Mouse (Mus musculus): ENCODE measurements around the gene Cdkn1b. TPM values are rescaled to one million over a fixed set of nuclear protein-coding genes. Genes with fewer than 3 reads are reported as not detected.

Gene Cdkn1b
- polyA plus RNA-seq, 1 experiment from 2014 or later = 16.1 TPM

- Histone ChIP-seq H3K36me3 (ENCODE audit: control insufficient read depth, insufficient read depth, low read length) (no peaks in the 10 kb centered on the region), H3K4me2 (ENCODE audit: low read depth, severe bottlenecking) (no peak overlapping the region), H3K9ac (ENCODE audit: low read length) (no peak overlapping the region), H3K4me3 (ENCODE audit: low read depth, low read length) (no peak overlapping the region), H3K9me3 (ENCODE audit: control insufficient read depth, low read length) (no peaks in the 10 kb centered on the region), H3K27ac (replicated peaks; ENCODE audit: low read depth, low read length) (no peak overlapping the region), H3K27me3 (ENCODE audit: control insufficient read depth, insufficient read depth, low read length) (no peaks in the 10 kb centered on the region), H3K4me1 (ENCODE audit: control insufficient read depth, insufficient read depth, low read length) (0 out of 2 replicates have a peak, but pooled peaks cover 3% of the 10 kb centered on the region)
- no peak for DNase-seq (ENCODE audit: low spot score)
- 86% methylated on average over 4 of the region's 4 CpGs for WGBS
- ATAC-seq (ENCODE audit: insufficient number of reproducible peaks, low FRiP score, low TSS enrichment, low read depth) = no peak
Observed at GRCm38 (mm10) chr6:134883661-134884060, 36.5 kb upstream of the Cdkn1b start.

DNA sequence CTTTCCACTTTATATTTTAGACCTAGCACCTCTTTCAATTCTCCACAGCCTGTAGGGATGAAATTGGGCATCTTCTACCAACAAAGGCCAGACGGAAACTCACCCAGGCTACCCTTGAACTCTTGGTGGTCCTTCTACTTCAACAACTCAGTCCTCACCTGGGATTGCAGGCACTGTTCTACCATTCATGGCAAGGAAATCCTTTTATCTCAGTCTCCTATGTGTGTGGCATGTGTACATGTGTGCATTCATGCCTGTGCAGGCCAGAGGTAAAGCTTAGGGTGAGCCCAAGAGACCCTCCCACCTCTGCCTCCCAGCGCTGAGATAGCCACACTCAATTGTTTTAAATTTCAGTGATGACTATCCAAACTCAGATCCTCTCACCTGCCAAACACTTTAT is 34.7 kb upstream of the Cdkn1b start:
- H3K27ac ChIP-seq (replicated peaks; ENCODE audit: low read depth, low read length) = no peak overlapping the region
- 0 out of 2 replicates have a peak, but pooled peaks cover 3% of the 10 kb centered on the region for H3K4me1 ChIP-seq (ENCODE audit: control insufficient read depth, insufficient read depth, low read length)
- no peak overlapping the region for H3K9ac ChIP-seq (ENCODE audit: low read length)
- DNase-seq (ENCODE audit: low spot score) (no peak), ATAC-seq (ENCODE audit: insufficient number of reproducible peaks, low FRiP score, low TSS enrichment, low read depth) (no peak)
- no peaks in the 10 kb centered on the region for H3K9me3 ChIP-seq (ENCODE audit: control insufficient read depth, low read length)
- H3K36me3 ChIP-seq (ENCODE audit: control insufficient read depth, insufficient read depth, low read length) = no peaks in the 10 kb centered on the region
- H3K4me3 ChIP-seq (ENCODE audit: low read depth, low read length) = no peak overlapping the region
- H3K4me2 ChIP-seq (ENCODE audit: low read depth, severe bottlenecking) = no peak overlapping the region
- no peaks in the 10 kb centered on the region for H3K27me3 ChIP-seq (ENCODE audit: control insufficient read depth, insufficient read depth, low read length)
- 92% methylated on average over 2 of the region's 2 CpGs for WGBS

DNA sequence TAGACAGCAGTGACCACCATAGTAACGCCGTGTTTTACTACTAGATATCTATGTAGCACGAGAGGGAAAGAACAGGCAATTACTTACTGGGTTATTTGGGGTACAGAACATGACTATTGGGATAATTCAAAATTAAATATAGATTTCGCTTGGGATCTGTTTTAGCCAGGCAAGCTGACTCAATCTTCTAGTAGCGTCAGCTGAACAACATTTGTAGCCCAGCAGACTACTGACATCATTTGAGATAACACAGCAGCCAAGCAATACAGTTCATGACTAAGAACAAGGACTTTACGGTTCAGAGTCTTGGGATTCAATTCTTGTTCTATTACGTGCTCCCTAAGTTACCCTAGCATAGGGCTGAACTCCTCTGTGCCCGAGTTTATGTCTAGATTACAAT is 33.7 kb upstream of the Cdkn1b start:
- 87% methylated on average over 8 of the region's 8 CpGs for WGBS
- Histone ChIP-seq H3K4me3 (ENCODE audit: low read depth, low read length) (no peak overlapping the region), H3K27me3 (ENCODE audit: control insufficient read depth, insufficient read depth, low read length) (no peaks in the 10 kb centered on the region), H3K9me3 (ENCODE audit: control insufficient read depth, low read length) (no peaks in the 10 kb centered on the region), H3K36me3 (ENCODE audit: control insufficient read depth, insufficient read depth, low read length) (no peaks in the 10 kb centered on the region), H3K9ac (ENCODE audit: low read length) (no peak overlapping the region), H3K4me1 (ENCODE audit: control insufficient read depth, insufficient read depth, low read length) (0 out of 2 replicates have a peak, but pooled peaks cover 3% of the 10 kb centered on the region), H3K4me2 (ENCODE audit: low read depth, severe bottlenecking) (no peak overlapping the region), H3K27ac (replicated peaks; ENCODE audit: low read depth, low read length) (no peak overlapping the region)
- ATAC-seq (ENCODE audit: insufficient number of reproducible peaks, low FRiP score, low TSS enrichment, low read depth) = no peak
- DNase-seq (ENCODE audit: low spot score) = no peak

- no peak overlapping the region for H3K27ac ChIP-seq (replicated peaks; ENCODE audit: low read depth, low read length)
- no peak overlapping the region for H3K4me3 ChIP-seq (ENCODE audit: low read depth, low read length)
- H3K36me3 ChIP-seq (ENCODE audit: control insufficient read depth, insufficient read depth, low read length) = no peaks in the 10 kb centered on the region
- 0 out of 2 replicates have a peak, but pooled peaks cover 3% of the 10 kb centered on the region for H3K4me1 ChIP-seq (ENCODE audit: control insufficient read depth, insufficient read depth, low read length)
- WGBS = 44% methylated on average over 5 of the region's 5 CpGs
- ATAC-seq (ENCODE audit: insufficient number of reproducible peaks, low FRiP score, low TSS enrichment, low read depth) (no peak), DNase-seq (ENCODE audit: low spot score) (no peak)
- H3K27me3 ChIP-seq (ENCODE audit: control insufficient read depth, insufficient read depth, low read length) = no peaks in the 10 kb centered on the region
- H3K9ac ChIP-seq (ENCODE audit: low read length) = no peak overlapping the region
- no peak overlapping the region for H3K4me2 ChIP-seq (ENCODE audit: low read depth, severe bottlenecking)
- H3K9me3 ChIP-seq (ENCODE audit: control insufficient read depth, low read length) = no peaks in the 10 kb centered on the region
Observed at GRCm38 (mm10) chr6:134887008-134887407, 33.2 kb upstream of the Cdkn1b start.

DNA sequence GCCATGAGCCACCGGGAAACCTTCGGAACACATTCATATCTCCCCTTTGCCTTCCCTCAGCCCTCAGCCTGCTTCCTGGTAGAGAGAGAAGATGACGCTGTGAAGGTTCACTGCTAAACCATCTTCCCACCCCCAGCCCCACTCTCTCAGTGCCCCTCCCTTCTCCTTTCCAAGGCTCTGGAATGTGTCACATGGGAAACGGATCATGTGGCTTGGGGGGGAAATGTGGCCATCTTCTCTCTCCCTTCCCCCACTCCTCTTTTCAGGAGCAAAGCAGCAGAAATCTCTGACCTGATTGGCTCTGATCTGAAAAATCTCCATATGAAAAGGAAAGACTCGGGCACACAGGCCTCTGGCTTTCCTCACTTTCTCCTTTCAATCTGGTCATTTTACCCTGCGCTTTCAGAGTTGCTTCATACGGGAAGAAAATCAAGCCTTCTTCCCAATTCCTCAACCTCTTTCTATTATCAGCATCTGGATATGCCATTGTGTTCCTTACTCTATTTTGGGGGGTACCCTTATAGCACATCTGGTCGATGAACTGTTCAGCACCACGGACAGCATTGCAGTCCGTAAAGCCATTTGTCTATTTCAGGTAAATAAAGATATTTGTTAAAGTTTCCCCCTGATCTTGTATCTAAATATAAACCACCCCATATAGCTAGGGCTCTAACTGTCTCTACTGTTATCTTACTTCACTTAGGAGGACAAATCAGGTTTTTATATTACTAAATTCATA is 32.3 kb upstream of the Cdkn1b start:
- no peaks in the 10 kb centered on the region for H3K9me3 ChIP-seq (ENCODE audit: control insufficient read depth, low read length)
- DNase-seq (ENCODE audit: low spot score) (peak; percentile 53), ATAC-seq (ENCODE audit: insufficient number of reproducible peaks, low FRiP score, low TSS enrichment, low read depth) (peak; percentile 35; the same call in 1 of the 2 replicates)
- WGBS = 2% methylated on average over 10 of the region's 10 CpGs
- H3K27me3 ChIP-seq (ENCODE audit: control insufficient read depth, insufficient read depth, low read length) = no peaks in the 10 kb centered on the region
- no peaks in the 10 kb centered on the region for H3K36me3 ChIP-seq (ENCODE audit: control insufficient read depth, insufficient read depth, low read length)
- peak overlapping the region; percentile 33 for H3K4me2 ChIP-seq (ENCODE audit: low read depth, severe bottlenecking)
- 0 out of 2 replicates have a peak overlapping the region, but pooled peaks have one; percentile 5 for H3K4me3 ChIP-seq (ENCODE audit: low read depth, low read length)
- H3K9ac ChIP-seq (ENCODE audit: low read length) = no peak overlapping the region
- 0 out of 2 replicates have a peak, but pooled peaks cover 3% of the 10 kb centered on the region for H3K4me1 ChIP-seq (ENCODE audit: control insufficient read depth, insufficient read depth, low read length)
- H3K27ac ChIP-seq (replicated peaks; ENCODE audit: low read depth, low read length) = no peak overlapping the region

DNA sequence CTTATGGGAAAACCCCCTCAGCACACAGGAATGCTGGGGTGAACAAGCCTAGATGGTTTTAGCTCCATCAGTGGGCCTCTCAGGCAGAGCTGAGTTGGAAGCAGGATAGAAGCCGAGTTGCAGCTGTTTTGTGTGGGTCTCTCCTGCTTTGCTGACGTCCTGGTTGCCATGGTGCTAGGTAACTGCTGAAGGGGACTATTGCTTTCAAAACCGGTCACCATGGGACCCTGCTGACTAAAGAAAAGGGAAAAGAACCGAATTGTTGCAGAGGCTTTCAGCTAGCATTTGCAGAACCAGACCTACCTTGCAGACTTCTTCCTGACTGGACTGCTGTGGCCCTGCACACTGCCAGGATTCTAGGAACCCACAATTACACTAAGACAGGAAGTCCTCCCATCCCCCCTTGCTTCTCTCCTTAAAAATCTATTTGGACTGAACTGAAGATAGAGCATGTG is 31.6 kb upstream of the Cdkn1b start:
- H3K9ac ChIP-seq (ENCODE audit: low read length) = no peak overlapping the region
- 0 out of 2 replicates have a peak, but pooled peaks have one; percentile 35 for ATAC-seq (ENCODE audit: insufficient number of reproducible peaks, low FRiP score, low TSS enrichment, low read depth)
- no peak overlapping the region for H3K27ac ChIP-seq (replicated peaks; ENCODE audit: low read depth, low read length)
- H3K9me3 ChIP-seq (ENCODE audit: control insufficient read depth, low read length) = no peaks in the 10 kb centered on the region
- no peak overlapping the region for H3K4me2 ChIP-seq (ENCODE audit: low read depth, severe bottlenecking)
- DNase-seq (ENCODE audit: low spot score) = peak; percentile 43
- WGBS = 5% methylated on average over 4 of the region's 4 CpGs
- no peaks in the 10 kb centered on the region for H3K36me3 ChIP-seq (ENCODE audit: control insufficient read depth, insufficient read depth, low read length)
- no peak overlapping the region for H3K4me3 ChIP-seq (ENCODE audit: low read depth, low read length)
- H3K27me3 ChIP-seq (ENCODE audit: control insufficient read depth, insufficient read depth, low read length) = no peaks in the 10 kb centered on the region
- 0 out of 2 replicates have a peak, but pooled peaks cover 3% of the 10 kb centered on the region for H3K4me1 ChIP-seq (ENCODE audit: control insufficient read depth, insufficient read depth, low read length)

DNA sequence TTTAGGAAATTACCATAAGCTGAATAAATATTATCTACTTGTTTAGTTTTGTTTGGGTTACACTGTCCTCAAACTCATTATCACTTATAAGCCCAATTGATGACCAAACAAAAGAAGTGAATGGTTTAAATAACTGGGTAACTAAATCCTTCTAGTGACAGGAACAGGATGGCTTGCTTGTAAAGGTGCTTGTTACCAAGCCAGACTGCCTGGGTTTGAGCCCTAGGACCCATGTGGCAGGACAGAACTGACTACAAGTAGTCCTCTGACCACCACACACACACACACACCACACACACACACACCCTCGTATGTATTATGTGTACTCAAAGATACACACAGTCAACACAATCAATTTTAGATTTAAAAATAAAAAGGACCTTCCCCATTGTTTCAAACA is 30.4 kb upstream of the Cdkn1b start:
- ATAC-seq (ENCODE audit: insufficient number of reproducible peaks, low FRiP score, low TSS enrichment, low read depth) = no peak
- H3K4me2 ChIP-seq (ENCODE audit: low read depth, severe bottlenecking) = no peak overlapping the region
- no peaks in the 10 kb centered on the region for H3K36me3 ChIP-seq (ENCODE audit: control insufficient read depth, insufficient read depth, low read length)
- no peak for DNase-seq (ENCODE audit: low spot score)
- 0 out of 2 replicates have a peak, but pooled peaks cover 3% of the 10 kb centered on the region for H3K4me1 ChIP-seq (ENCODE audit: control insufficient read depth, insufficient read depth, low read length)
- no peak overlapping the region for H3K27ac ChIP-seq (replicated peaks; ENCODE audit: low read depth, low read length)
- WGBS = 78% methylated on average over 1 of the region's 1 CpGs
- no peak overlapping the region for H3K9ac ChIP-seq (ENCODE audit: low read length)
- H3K4me3 ChIP-seq (ENCODE audit: low read depth, low read length) = no peak overlapping the region
- H3K9me3 ChIP-seq (ENCODE audit: control insufficient read depth, low read length) = no peaks in the 10 kb centered on the region
- no peaks in the 10 kb centered on the region for H3K27me3 ChIP-seq (ENCODE audit: control insufficient read depth, insufficient read depth, low read length)

GRCm38 (mm10) chr6:134890436-134890835 is 29.8 kb upstream of the Cdkn1b start:
- H3K4me2 ChIP-seq (ENCODE audit: low read depth, severe bottlenecking) = no peak overlapping the region
- WGBS = 78% methylated on average over 7 of the region's 7 CpGs
- DNase-seq (ENCODE audit: low spot score) (no peak), ATAC-seq (ENCODE audit: insufficient number of reproducible peaks, low FRiP score, low TSS enrichment, low read depth) (no peak)
- no peaks in the 10 kb centered on the region for H3K27me3 ChIP-seq (ENCODE audit: control insufficient read depth, insufficient read depth, low read length)
- no peaks in the 10 kb centered on the region for H3K9me3 ChIP-seq (ENCODE audit: control insufficient read depth, low read length)
- H3K4me3 ChIP-seq (ENCODE audit: low read depth, low read length) = no peak overlapping the region
- no peak overlapping the region for H3K27ac ChIP-seq (replicated peaks; ENCODE audit: low read depth, low read length)
- H3K36me3 ChIP-seq (ENCODE audit: control insufficient read depth, insufficient read depth, low read length) = no peaks in the 10 kb centered on the region
- H3K9ac ChIP-seq (ENCODE audit: low read length) = no peak overlapping the region
- H3K4me1 ChIP-seq (ENCODE audit: control insufficient read depth, insufficient read depth, low read length) = 0 out of 2 replicates have a peak, but pooled peaks cover 3% of the 10 kb centered on the region

All from limb, embryonic 11.5 days (tissue).